Mouse (Mus musculus) lung, embryonic 16.5 days (tissue): ENCODE measurements at regions not wholly inside any gene's neighbourhood (a gene's known extent, or its start where the extent isn't known, plus 50 kb on each side); places are given as distances from the start of the nearest gene placed in this dataset.

Source experiments
- ATAC-seq: fragments of 200-750 bp; cut with Nextera tagmentation; 2 replicates; pipeline ENCODE4 v1.8.0; 2017; ENCODE audit warnings: low read depth, mild to moderate bottlenecking, moderate library complexity
- H3K27ac ChIP-seq: fragments of 300-500 bp; sonication (generic); 2 replicates; pipeline ENCODE4 v1.5.1; 2014; ENCODE audit warnings: mild to moderate bottlenecking, control low read depth, low read length
- H3K27me3 ChIP-seq: fragments of 300-500 bp; sonication (generic); 2 replicates; pipeline ENCODE4 v1.6.1; 2014; ENCODE audit warnings: low read depth, low read length, mixed read lengths; ENCODE audit not compliant: control insufficient read depth, insufficient read depth
- H3K36me3 ChIP-seq: fragments of 300-500 bp; sonication (generic); 2 replicates; pipeline ENCODE4 v1.6.1; 2014; ENCODE audit warnings: low read length; ENCODE audit not compliant: control insufficient read depth, insufficient read depth
- H3K4me1 ChIP-seq: fragments of 300-500 bp; sonication (generic); replicated peaks from 2 replicates; pipeline ENCODE4 v1.6.1; 2014; ENCODE audit warnings: low read length, mixed read lengths; ENCODE audit not compliant: control insufficient read depth, insufficient read depth
- H3K4me2 ChIP-seq: fragments of 300-500 bp; sonication (generic); 2 replicates; pipeline ENCODE4 v1.6.1; 2014; ENCODE audit warnings: low read depth, low read length, control low read depth
- H3K4me3 ChIP-seq: fragments of 300-500 bp; sonication (generic); 2 replicates; pipeline ENCODE4 v1.5.1; 2014; ENCODE audit warnings: mild to moderate bottlenecking, low read length, control low read depth
- H3K9ac ChIP-seq: fragments of 300-500 bp; sonication (generic); 2 replicates; pipeline ENCODE4 v1.6.1; 2014; ENCODE audit warnings: low read length, control low read depth
- H3K9me3 ChIP-seq: fragments of 300-500 bp; sonication (generic); 2 replicates; pipeline ENCODE4 v1.6.1; 2016; ENCODE audit warnings: low read length; ENCODE audit not compliant: control insufficient read depth
- WGBS: fragments of 180-500 bp; shearing (Covaris S2); extraction: QIAGEN DNeasy Blood & Tissue Kit; methylation state at CpG from one replicate; pipeline ENCODE4 v1.1.7; 2014; 5-methylcytosine and 5-hydroxymethylcytosine counted together

DNA sequence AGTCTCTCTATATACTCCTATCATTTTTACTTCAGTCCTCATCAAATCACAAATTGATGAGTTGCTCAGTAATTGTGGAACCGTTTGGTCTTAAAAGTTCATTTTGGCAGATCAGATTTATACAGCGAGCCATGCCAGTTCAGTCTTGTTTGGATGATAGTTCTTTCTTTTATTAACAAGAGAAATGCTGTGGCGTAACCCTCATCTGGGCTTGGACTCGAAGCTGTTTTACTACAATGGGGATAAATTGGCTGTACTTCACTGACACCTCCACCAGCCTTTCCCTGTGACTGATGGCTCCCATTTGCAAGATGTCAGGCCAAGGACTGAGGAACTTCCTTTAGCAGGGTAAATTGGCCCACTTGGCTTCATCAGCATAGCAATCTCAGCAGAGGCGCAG, 345.5 kb upstream of the Zic1 start:
- Histone ChIP-seq H3K9me3 (no peaks in the 10 kb centered on the region), H3K27me3 (no peaks in the 10 kb centered on the region), H3K4me2 (no peak overlapping the region), H3K36me3 (no peaks in the 10 kb centered on the region), H3K9ac (no peak overlapping the region), H3K27ac (no peak overlapping the region), H3K4me3 (no peak overlapping the region), H3K4me1 (no peaks in the 10 kb centered on the region)
- no peak for ATAC-seq
- 55% methylated on average over 5 of the region's 5 CpGs for WGBS

DNA sequence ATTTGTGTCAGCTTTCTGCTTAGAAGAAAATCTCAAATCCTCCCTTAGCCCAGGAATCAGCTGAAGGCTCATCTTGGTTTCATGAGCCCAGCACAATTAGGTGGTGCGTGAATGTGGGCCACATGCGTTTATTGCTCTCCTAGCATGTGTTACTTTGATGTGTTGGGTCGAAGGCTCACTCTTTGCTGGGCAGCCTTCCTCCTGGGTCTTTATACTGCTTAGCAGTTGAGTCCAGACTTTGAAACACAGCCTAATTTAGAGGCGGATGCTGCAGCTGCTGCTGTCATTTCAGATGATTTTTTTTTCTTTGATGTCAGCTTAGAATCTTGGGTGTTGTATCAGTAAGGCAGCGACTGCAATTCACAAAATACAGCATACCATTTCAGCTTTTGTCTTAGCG, 315.2 kb upstream of the Zic1 start:
- no peak overlapping the region for H3K4me2 ChIP-seq
- no peaks in the 10 kb centered on the region for H3K27me3 ChIP-seq
- no peaks in the 10 kb centered on the region for H3K9me3 ChIP-seq
- H3K4me1 ChIP-seq, result no peaks in the 10 kb centered on the region
- no peak overlapping the region for H3K9ac ChIP-seq
- H3K36me3 ChIP-seq, result no peaks in the 10 kb centered on the region
- no peak for ATAC-seq
- WGBS, result 41% methylated on average over 6 of the region's 6 CpGs
- no peak overlapping the region for H3K4me3 ChIP-seq
- no peak overlapping the region for H3K27ac ChIP-seq

DNA sequence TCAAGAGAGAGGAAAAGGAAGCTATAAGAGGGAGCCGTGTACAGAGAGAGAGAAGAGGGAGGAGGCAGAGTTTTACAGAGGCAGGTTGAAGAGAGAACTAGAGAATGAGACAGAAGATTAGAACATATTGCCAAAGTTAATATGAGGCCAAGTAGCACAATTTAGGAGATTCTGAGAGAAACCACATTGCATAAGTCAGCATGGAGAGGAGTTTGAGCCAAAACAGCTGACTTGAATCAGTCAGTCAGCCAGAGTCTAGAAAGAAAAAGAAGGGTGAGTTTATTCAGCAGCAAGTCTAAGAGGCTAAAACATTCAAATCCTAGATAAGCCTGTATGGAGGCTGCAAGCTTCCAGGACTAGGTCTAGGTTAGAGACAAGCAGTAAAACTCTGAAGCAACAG, 301.1 kb upstream of the Zic1 start:
- Histone ChIP-seq H3K36me3 (no peaks in the 10 kb centered on the region), H3K9ac (no peak overlapping the region), H3K27ac (no peak overlapping the region), H3K4me1 (no peaks in the 10 kb centered on the region), H3K27me3 (no peaks in the 10 kb centered on the region), H3K9me3 (no peaks in the 10 kb centered on the region), H3K4me3 (no peak overlapping the region), H3K4me2 (no peak overlapping the region)
- WGBS, result 41% methylated on average over 1 of the region's 1 CpGs
- peak; percentile 59 for ATAC-seq

DNA sequence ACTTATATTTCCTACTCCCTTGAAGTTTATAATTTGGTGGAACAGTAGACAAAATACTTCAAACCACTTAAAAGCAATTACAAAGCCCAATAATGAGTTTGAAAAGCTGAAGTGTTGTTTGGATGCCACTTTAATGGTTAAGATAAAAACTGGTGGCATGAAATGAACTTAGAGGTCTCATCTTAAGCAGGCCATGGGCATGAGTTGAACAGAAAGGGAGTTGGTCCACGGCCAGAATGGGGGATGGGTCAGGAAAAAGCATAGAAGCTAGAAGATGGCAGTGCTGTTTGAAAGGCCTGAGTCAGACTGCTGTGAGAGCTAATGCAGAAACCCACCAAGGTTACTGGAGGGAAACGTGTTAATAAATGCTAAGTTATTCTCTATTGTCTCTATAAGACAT, 294.5 kb upstream of the Zic1 start:
- WGBS, result 52% methylated on average over 2 of the region's 2 CpGs
- Histone ChIP-seq H3K4me1 (no peaks in the 10 kb centered on the region), H3K9ac (no peak overlapping the region), H3K27ac (no peak overlapping the region), H3K9me3 (no peaks in the 10 kb centered on the region), H3K36me3 (no peaks in the 10 kb centered on the region), H3K4me3 (no peak overlapping the region), H3K27me3 (no peaks in the 10 kb centered on the region), H3K4me2 (no peak overlapping the region)
- ATAC-seq, result no peak

DNA sequence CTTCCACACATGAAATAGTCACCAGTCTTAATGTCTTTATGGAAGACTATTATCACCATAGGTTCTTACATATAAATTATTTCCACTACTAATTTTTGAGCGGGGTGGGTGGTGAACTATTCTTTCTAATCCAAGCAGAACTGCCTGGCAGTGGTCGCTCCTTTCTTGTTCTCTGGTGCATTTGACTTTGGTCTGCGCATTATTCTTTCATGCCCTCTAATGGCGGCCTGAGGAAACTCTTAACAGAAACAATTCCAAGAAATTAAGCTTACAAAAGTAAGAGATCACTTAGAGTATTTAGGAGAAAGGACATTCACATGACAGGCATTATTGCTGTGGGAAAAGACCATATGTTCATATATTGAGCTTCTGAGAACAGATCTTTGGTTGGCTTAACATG, 288.5 kb upstream of the Zic1 start:
- 43% methylated on average over 4 of the region's 4 CpGs for WGBS
- no peaks in the 10 kb centered on the region for H3K27me3 ChIP-seq
- no peaks in the 10 kb centered on the region for H3K36me3 ChIP-seq
- no peak overlapping the region for H3K4me3 ChIP-seq
- no peaks in the 10 kb centered on the region for H3K9me3 ChIP-seq
- H3K4me2 ChIP-seq, result no peak overlapping the region
- H3K9ac ChIP-seq, result no peak overlapping the region
- H3K27ac ChIP-seq, result no peak overlapping the region
- H3K4me1 ChIP-seq, result no peaks in the 10 kb centered on the region
- ATAC-seq, result no peak

DNA sequence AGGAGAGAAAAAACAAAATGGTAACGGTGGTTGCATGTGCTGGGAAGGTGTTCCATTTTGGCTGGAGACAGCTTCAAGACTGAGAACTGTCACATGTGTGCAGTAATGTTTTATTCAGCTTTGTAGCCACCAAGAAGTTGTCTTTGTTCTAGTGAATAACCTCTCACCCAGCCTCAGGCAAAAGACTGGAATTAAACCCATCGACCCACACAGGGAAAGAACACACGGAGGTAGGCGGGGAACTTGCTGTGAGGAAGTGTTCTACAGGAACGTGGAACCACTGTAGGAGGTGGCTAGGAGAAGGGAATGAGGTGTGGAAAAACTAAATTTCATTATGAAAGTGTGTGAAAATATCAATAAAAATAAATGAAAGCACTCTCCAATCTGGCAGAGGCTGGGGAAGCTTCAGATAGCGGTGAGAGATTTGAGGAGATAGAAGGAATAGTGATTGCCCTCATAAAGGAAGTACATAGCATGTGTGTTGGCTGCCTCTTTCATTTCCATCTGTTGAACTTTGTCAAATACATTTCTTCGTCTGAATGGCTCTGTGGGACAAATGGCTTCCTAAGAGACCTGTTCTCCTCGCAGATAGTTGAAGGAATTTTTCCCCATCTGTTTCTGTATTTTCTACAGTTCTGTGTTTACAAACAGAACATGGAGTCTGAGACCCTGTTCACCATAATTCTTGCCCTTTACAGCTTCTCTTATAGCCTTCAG, 286.9 kb upstream of the Zic1 start:
- no peak overlapping the region for H3K9ac ChIP-seq
- H3K4me1 ChIP-seq, result no peaks in the 10 kb centered on the region
- no peaks in the 10 kb centered on the region for H3K36me3 ChIP-seq
- H3K9me3 ChIP-seq, result no peaks in the 10 kb centered on the region
- 76% methylated on average over 8 of the region's 8 CpGs for WGBS
- H3K4me3 ChIP-seq, result no peak overlapping the region
- no peak overlapping the region for H3K27ac ChIP-seq
- no peaks in the 10 kb centered on the region for H3K27me3 ChIP-seq
- ATAC-seq, result no peak
- H3K4me2 ChIP-seq, result no peak overlapping the region

DNA sequence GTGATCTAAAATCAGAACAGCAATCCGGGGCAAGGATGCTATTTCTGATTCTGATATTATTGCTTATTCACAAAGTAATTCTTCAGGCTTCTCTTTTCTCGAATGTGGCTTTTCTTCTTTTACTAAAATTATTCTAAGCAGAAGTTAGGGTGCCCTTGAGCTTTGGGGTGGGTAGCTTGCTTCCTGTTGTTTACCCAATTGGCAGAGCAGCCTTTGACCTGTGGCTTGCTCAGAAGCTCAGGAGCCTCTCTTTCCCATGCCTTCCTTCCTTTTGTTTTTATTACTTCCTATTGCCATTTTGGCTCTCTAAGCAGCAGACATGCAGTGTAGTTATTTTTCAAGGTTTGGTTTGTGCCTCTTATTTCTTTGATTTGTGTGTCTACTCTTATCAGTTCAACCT, 244.8 kb upstream of the Zic1 start:
- Histone ChIP-seq H3K36me3 (no peaks in the 10 kb centered on the region), H3K9me3 (no peaks in the 10 kb centered on the region), H3K27ac (no peak overlapping the region), H3K4me2 (no peak overlapping the region), H3K4me1 (no peaks in the 10 kb centered on the region), H3K4me3 (no peak overlapping the region), H3K9ac (no peak overlapping the region), H3K27me3 (no peaks in the 10 kb centered on the region)
- 74% methylated on average over 2 of the region's 2 CpGs for WGBS
- no peak for ATAC-seq

DNA sequence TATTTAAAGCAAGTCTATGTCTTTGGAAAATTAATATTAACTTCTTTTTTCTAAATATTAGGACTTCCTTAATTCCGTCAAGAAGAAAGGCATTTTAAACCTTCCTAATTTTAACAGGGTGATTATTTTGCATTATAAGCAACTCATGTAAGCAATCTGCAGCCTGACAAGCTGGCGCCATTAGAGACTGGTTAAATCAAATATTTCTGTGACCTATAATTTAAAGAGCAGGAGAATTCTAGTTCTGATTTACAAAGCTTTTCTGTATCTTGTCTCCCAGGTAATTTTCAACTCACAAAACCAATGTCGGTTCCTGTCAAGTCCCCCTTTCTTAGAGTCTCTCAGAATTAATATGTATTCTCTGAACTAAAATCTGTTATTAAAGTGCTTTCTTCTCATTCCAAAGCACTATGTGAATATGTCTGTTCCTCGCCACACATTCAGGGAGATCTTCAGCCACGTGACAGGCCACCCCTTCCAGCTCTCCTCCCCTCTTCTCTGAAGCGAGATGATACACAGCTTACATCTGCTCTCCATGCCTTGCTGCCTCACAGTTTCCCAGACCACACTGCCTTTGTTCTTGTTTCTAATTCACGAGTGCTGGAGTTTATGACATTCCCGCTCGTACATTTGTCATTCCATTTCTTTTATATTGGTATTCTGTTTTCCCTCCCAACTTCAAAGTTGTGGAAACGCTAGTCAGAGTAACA, 244.0 kb upstream of the Zic1 start:
- Histone ChIP-seq H3K27me3 (no peaks in the 10 kb centered on the region), H3K9me3 (no peaks in the 10 kb centered on the region), H3K36me3 (no peaks in the 10 kb centered on the region), H3K4me1 (no peaks in the 10 kb centered on the region), H3K4me2 (no peak overlapping the region), H3K9ac (no peak overlapping the region), H3K27ac (no peak overlapping the region), H3K4me3 (no peak overlapping the region)
- WGBS, result 46% methylated on average over 10 of the region's 10 CpGs
- ATAC-seq, result no peak

DNA sequence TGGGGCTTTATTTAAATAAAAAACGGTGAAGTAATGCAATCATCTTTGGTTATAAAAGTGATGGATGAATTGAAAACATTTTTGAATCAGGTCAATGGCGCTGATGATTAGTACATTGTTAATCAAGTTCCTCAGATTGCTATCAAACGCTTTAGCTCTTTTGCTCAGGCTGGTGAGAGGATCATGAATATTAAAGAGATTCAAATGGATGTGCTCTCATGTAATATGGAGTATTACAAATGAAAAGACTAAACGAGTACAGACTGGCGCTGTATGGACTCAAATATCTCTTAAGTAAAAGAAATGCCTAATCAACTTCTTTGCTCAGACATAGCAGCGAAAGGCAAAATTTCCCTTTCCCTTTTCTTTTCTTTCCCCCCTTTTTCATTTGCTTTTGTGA, 236.1 kb upstream of the Zic1 start:
- Histone ChIP-seq H3K4me2 (no peak overlapping the region), H3K4me1 (no peaks in the 10 kb centered on the region), H3K36me3 (no peaks in the 10 kb centered on the region), H3K27me3 (no peaks in the 10 kb centered on the region), H3K9ac (no peak overlapping the region), H3K27ac (no peak overlapping the region), H3K9me3 (no peaks in the 10 kb centered on the region), H3K4me3 (no peak overlapping the region)
- ATAC-seq, result no peak
- 75% methylated on average over 6 of the region's 6 CpGs for WGBS
